Mouse (Mus musculus): Measurements from ENCODE around the gene Herc3. TPM values are rescaled to one million over a fixed set of nuclear protein-coding genes. Genes with fewer than 3 reads are reported as not detected.

The Herc3 gene
- total and polyA plus RNA-seq, 3 experiments = 1.9 to 5.7 TPM; not detected in 1

GRCm38 (mm10) chr6:58906852-58907261 lies 75.6 kb downstream of the Herc3 start, which contains the start of gene Nap1l5:
Gene Nap1l5 (minus strand): TSS chr6:58907076.
- Histone ChIP-seq H3K79me2 (ENCODE audit: control insufficient read depth, insufficient read depth, low read length, poor library complexity) (no peaks in the 10 kb centered on the region), H3K36me3 (ENCODE audit: control insufficient read depth in 1 of 2, insufficient read depth in 2 of 2, low read length in 2 of 2) (no peaks in the 10 kb centered on the region), H3K27me3 (ENCODE audit: control insufficient read depth in 1 of 2, insufficient read depth in 2 of 2, low read length in 2 of 2) (no peaks in the 10 kb centered on the region), H3K27ac (ENCODE audit: control insufficient read depth, low read depth, low read length) (no peak within 1 kb of the TSS), H3K9ac (ENCODE audit: control insufficient read depth, low read depth, low read length, poor library complexity, severe bottlenecking) (no peak within 1 kb of the TSS), H3K4me3 (ENCODE audit: control insufficient read depth in 1 of 2, insufficient read depth in 1 of 2, low read depth in 2 of 2, low read length in 2 of 2) (no peak within 1 kb of the TSS), H3K9me3 (replicated peaks; ENCODE audit: insufficient read depth, low read length) (no peaks in the 10 kb centered on the region), H3K4me1 (ENCODE audit: control insufficient read depth in 1 of 2, insufficient read depth in 2 of 2, low read length in 2 of 2) (no peaks in the 10 kb centered on the region)
- DNase-seq (ENCODE audit: low read depth, low spot score) = no peak
- TF ChIP-seq EP300 (IDR thresholded peaks at IDR 0.05; ENCODE audit: low read depth in 1 of 2, low read length in 2 of 2) (no peak), MAFK (IDR thresholded peaks at IDR 0.05; ENCODE audit: borderline replicate concordance, low read depth, low read length) (no peak), POLR2A (IDR thresholded peaks at IDR 0.05; ENCODE audit: control insufficient read depth in 1 of 2, insufficient read depth in 1 of 2, low read depth in 1 of 2, low read length in 2 of 2, poor library complexity in 1 of 2) (no peak), MAX (IDR thresholded peaks at IDR 0.05; ENCODE audit: low read length) (no peak), POLR2AphosphoS2 (IDR thresholded peaks at IDR 0.05; ENCODE audit: low read length) (no peak), MAZ (IDR thresholded peaks at IDR 0.05; ENCODE audit: low read depth, low read length) (no peak), HCFC1 (IDR thresholded peaks at IDR 0.05; ENCODE audit: low read depth, low read length) (no peak), BHLHE40 (IDR thresholded peaks at IDR 0.05; ENCODE audit: borderline replicate concordance, low read depth, low read length) (no peak), NELFE (IDR thresholded peaks at IDR 0.05; ENCODE audit: low read depth, low read length) (no peak), NRF1 (IDR thresholded peaks at IDR 0.05; ENCODE audit: insufficient read depth, low read depth, low read length, poor library complexity, severe bottlenecking) (no peak), TAL1 (IDR thresholded peaks at IDR 0.05; ENCODE audit: low read length) (no peak), ETS1 (IDR thresholded peaks at IDR 0.05; ENCODE audit: low read depth, low read length) (no peak), TBP (IDR thresholded peaks at IDR 0.05; ENCODE audit: low read depth, low read length) (no peak), MYC (IDR thresholded peaks at IDR 0.05; ENCODE audit: low read depth, low read length) (no peak), KAT2A (conservative IDR thresholded peaks at IDR 0.05; ENCODE audit: low read depth, low read length) (no peak), MXI1 (IDR thresholded peaks at IDR 0.05; ENCODE audit: low read depth, low read length) (no peak), ZNF384 (IDR thresholded peaks at IDR 0.05; ENCODE audit: low read depth, low read length) (no peak), UBTF (IDR thresholded peaks at IDR 0.05; ENCODE audit: borderline replicate concordance, insufficient read depth, low read depth, low read length) (no peak), CTCF (IDR thresholded peaks at IDR 0.05 in 2 of 3, conservative IDR thresholded peaks at IDR 0.05 in 1 of 3; ENCODE audit: control insufficient read depth in 1 of 3, insufficient read depth in 1 of 3, low read depth in 2 of 3, low read length in 3 of 3, poor library complexity in 1 of 3, severe bottlenecking in 1 of 3) (no peak), ZMIZ1 (IDR thresholded peaks at IDR 0.05; ENCODE audit: low read depth, low read length) (no peak)

GRCm38 (mm10) chr6:58907336-58907735 lies 76.1 kb downstream of the Herc3 start:
- Histone ChIP-seq H3K9ac (ENCODE audit: control insufficient read depth, low read depth, low read length, poor library complexity, severe bottlenecking) (no peak overlapping the region), H3K4me1 (ENCODE audit: control insufficient read depth in 1 of 2, insufficient read depth in 2 of 2, low read length in 2 of 2) (no peaks in the 10 kb centered on the region), H3K4me3 (ENCODE audit: control insufficient read depth in 1 of 2, insufficient read depth in 1 of 2, low read depth in 2 of 2, low read length in 2 of 2) (no peak overlapping the region), H3K79me2 (ENCODE audit: control insufficient read depth, insufficient read depth, low read length, poor library complexity) (no peaks in the 10 kb centered on the region), H3K9me3 (replicated peaks; ENCODE audit: insufficient read depth, low read length) (no peaks in the 10 kb centered on the region), H3K27me3 (ENCODE audit: control insufficient read depth in 1 of 2, insufficient read depth in 2 of 2, low read length in 2 of 2) (no peaks in the 10 kb centered on the region), H3K36me3 (ENCODE audit: control insufficient read depth in 1 of 2, insufficient read depth in 2 of 2, low read length in 2 of 2) (no peaks in the 10 kb centered on the region), H3K27ac (ENCODE audit: control insufficient read depth, low read depth, low read length) (no peak overlapping the region)
- DNase-seq (ENCODE audit: low read depth, low spot score) = no peak
- TF ChIP-seq RAD21 (IDR thresholded peaks at IDR 0.05; ENCODE audit: low read depth, low read length) (no peak), KAT2A (conservative IDR thresholded peaks at IDR 0.05; ENCODE audit: low read depth, low read length) (no peak), EP300 (IDR thresholded peaks at IDR 0.05; ENCODE audit: low read depth in 1 of 2, low read length in 2 of 2) (no peak), SMC3 (IDR thresholded peaks at IDR 0.05; ENCODE audit: low read depth, low read length) (no peak), ZC3H11A (IDR thresholded peaks at IDR 0.05; ENCODE audit: low read depth, low read length) (no peak), SIN3A (IDR thresholded peaks at IDR 0.05; ENCODE audit: low read length) (no peak), CTCF (IDR thresholded peaks at IDR 0.05 in 2 of 3, conservative IDR thresholded peaks at IDR 0.05 in 1 of 3; ENCODE audit: control insufficient read depth in 1 of 3, insufficient read depth in 1 of 3, low read depth in 2 of 3, low read length in 3 of 3, poor library complexity in 1 of 3, severe bottlenecking in 1 of 3) (no peak), TAL1 (IDR thresholded peaks at IDR 0.05; ENCODE audit: low read length) (no peak), POLR2AphosphoS2 (IDR thresholded peaks at IDR 0.05; ENCODE audit: low read length) (no peak), NELFE (IDR thresholded peaks at IDR 0.05; ENCODE audit: low read depth, low read length) (no peak), JUND (IDR thresholded peaks at IDR 0.05; ENCODE audit: low read depth, low read length) (no peak), RCOR1 (IDR thresholded peaks at IDR 0.05; ENCODE audit: low read depth, low read length) (no peak), MXI1 (IDR thresholded peaks at IDR 0.05; ENCODE audit: low read depth, low read length) (no peak), CHD1 (IDR thresholded peaks at IDR 0.05; ENCODE audit: low read depth, low read length) (no peak), TBP (IDR thresholded peaks at IDR 0.05; ENCODE audit: low read depth, low read length) (no peak), TCF12 (IDR thresholded peaks at IDR 0.05; ENCODE audit: low read depth, low read length) (no peak), MYB (IDR thresholded peaks at IDR 0.05; ENCODE audit: low read depth, low read length) (no peak), POLR2AphosphoS5 (IDR thresholded peaks at IDR 0.05; ENCODE audit: borderline replicate concordance, low read depth, low read length) (no peak)

Measured in MEL (cell line).